Mouse (Mus musculus): Measurements from ENCODE around the gene Wwox.

The Wwox gene

DNA sequence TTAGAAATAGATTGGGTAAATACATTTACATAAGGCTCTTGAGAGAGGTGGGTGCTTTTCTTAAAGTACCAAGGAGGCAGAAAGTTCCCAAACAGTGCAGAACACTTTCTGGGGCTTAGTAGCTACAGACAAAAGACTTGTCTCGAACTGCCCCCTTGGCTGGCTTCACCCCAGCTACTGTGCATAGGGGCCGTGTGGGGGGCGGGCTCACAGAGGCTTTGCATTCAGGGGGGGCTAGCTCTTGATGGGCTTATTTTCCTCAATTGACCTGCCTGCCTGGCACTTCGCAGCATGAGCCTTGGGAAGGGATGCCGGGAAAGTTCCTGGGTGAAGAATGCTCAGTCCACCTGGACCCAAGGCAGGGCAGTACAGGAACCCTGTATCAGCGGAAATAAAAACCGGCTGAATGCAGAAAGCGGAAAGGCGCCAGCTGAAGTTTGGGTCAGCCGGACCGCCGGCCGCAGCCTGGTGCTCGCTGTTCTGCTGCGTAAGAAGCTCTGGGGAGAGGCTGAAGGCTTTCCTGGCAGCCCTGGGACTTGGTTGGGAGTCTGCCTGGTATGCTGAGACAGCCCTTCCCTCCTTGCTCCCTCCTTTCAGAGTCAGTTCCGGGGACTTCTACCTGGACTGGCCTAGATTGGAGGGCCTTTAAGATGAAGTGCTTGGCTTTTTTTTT is 918.3 kb downstream of the Wwox start:
- no peak for DNase-seq (ENCODE audit: low read depth)

DNA sequence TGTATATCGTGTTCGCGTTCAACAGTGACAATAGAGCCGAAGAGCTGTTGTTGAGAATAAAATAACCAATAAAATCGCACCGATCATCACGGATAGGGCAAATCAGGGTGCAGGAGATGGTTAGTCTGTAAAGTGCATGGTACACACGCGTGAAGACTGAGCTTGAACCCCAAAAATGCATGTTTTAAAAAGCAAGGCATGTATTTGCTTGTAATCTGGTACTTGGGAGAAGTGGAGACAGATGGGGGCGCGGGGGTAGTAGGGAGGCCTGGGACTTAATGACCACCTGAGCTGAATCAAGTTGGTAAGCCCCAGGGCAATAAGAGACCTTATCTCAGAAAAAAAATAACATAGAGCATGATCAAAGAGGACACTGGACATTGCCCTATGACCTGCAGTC is 919.0 kb downstream of the Wwox start:
- no peak for DNase-seq (ENCODE audit: low read depth)

- no peak for DNase-seq (ENCODE audit: low read depth)
Observed at GRCm38 (mm10) chr8:115359701-115360100, 920.2 kb downstream of the Wwox start.

GRCm38 (mm10) chr8:115362518-115362917 is 923.1 kb downstream of the Wwox start:
- DNase-seq (ENCODE audit: low read depth): no peak

DNA sequence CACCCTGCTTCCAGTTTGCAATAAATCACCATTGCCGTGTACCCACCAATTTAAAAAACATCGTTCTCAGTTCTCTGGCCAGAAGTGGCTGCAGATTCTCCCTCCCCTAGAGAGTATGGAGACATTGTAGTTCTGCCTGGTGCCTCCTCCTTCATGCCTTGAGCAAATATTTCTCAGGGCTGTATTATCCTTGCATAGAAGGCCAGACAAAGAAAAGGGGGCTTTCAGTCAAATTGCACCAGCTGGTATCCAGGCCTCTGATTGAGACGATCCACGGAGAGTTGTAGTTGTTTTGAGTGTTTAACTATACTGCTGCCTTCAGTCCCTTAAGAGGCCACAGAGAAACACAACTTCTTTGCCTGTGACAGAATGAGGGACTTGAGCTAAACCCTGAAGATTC is 935.5 kb downstream of the Wwox start:
- DNase-seq (ENCODE audit: low read depth): no peak

DNA sequence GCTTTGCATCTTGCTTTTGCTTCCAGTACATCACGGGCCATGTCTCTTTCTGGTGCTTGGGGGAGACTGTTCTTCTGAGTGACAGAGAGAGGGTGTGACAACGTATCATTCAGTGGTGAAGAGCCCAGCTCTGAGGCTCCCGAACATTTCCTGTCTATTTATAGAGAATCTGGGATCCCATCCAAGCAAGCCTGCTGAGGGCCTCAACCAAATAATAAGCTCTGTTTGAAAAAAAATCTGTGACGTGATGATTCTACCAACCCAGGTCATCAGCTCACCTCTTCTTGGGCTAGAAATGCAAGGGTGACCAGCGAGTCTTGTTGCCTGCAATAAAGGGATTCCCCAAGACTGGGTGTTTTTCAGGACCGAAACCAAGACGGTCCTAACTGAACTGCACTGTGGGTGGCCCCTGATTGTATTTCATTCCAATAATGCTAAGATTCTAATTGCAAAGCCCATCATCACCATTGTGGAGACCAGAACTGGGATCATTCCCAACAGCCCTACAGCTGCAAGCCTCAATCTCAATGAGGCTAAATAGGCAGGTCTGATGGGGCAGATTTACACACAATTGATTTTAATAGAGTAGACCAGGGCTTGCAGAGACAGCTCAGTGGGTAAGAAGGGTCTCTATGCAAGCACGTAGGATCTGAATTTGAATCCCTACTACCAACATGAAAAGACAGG is 936.0 kb downstream of the Wwox start:
- no peak for DNase-seq (ENCODE audit: low read depth)

DNA sequence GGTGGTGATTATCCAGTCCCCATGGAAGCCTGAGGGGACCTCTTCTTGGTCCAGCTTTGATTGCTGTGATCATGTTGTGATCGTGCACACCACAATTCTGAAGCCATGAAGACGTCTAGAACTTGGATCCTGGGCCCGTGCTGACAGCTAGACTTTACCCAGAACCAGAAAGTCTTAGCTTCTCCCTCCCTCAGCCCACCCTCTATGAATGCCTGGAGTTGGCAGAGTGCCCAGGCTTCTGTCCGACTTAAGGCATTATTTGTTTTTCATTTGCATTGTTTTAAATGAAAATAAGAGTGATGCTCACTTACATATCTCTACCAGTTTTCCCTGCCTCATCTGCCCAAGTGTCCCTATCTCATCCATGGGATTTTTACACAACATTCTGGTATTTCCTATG is 937.9 kb downstream of the Wwox start:
- DNase-seq (ENCODE audit: low read depth): no peak

DNA sequence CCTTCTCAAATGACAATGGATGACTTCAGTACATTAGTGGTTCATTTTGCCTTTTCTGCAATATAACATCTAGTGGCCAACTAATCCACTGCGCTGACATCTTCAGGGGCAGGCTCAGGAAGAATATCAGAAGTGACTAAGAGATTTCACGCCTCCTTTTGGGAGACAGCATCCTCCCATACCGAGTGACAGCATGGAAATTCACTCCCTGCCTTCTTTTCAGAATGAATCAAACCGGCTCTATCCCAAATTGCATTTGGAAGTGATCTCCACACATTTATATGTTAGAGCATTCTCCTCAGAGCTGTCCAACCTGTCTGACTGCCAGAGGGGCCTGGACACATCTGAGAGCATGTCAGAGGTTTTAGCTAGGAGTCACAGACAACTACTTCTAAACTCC is 940.6 kb downstream of the Wwox start:
- DNase-seq (ENCODE audit: low read depth): no peak

GRCm38 (mm10) chr8:115390921-115391504 is 951.6 kb downstream of the Wwox start:
- no peak for DNase-seq (ENCODE audit: low read depth)

GRCm38 (mm10) chr8:115395840-115396239 is 956.4 kb downstream of the Wwox start:
- no peak for DNase-seq (ENCODE audit: low read depth)

GRCm38 (mm10) chr8:115397981-115398380 is 958.5 kb downstream of the Wwox start:
- DNase-seq (ENCODE audit: low read depth): no peak

DNA sequence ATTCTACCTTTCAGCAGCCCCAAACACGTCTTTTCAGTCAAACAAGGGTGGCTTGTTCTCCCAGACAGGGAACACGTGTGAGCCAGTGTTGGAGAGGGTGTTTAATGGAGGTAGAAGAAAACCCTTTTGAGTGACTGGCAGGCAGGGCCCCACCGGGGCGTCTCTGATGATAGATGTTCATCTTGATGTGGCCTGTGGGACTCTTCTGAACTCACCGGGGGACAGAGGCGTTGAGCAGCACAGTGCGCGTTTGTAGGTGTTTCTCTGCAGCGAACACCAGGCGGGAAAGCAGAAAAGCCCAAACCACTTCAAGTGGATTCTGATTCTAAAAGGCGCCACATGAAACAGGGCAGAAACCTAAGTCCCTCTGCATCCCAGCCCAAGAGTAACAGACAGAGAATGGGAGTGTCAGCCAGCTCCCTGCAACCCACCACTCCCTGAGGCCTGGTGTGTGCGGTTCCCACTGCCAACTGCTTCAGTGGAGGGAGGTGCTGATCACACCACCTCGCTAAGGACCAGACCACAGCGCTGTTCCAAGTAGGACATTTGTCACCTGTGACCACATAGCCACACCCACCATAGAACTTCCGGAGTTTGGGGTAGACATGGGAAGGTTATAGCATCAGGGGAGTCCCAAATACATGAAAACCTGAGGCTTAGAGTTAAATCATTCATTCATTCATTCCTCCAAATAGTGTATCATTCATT is 960.7 kb downstream of the Wwox start:
- no peak for DNase-seq (ENCODE audit: low read depth)

All from fibroblast of lung, adult 2 months (primary cell).